Mouse (Mus musculus) MEL (cell line): ENCODE measurements around the gene Neu1.

Source experiments
- CHD1 ChIP-seq: IDR thresholded peaks from 2 replicates; pipeline ENCODE4 v1.6.1; 2012; ENCODE audit warnings: low read depth, mild to moderate bottlenecking, inconsistent platforms, low read length, improper control_type of control experiment
- CTCF ChIP-seq, 3 experiments: IDR thresholded peaks in 2 of 3; conservative IDR thresholded peaks in 1 of 3; 2 replicates each; pipeline ENCODE4 v1.5.1; 2011 to 2012; ENCODE audit warnings: low read length in 3 of 3, low read depth in 2 of 3, mild to moderate bottlenecking in 2 of 3, improper control_type of control experiment in 1 of 3, inconsistent platforms in 1 of 3, mixed read lengths in 1 of 3, moderate library complexity in 1 of 3; ENCODE audit not compliant: control insufficient read depth in 1 of 3, insufficient read depth in 1 of 3, poor library complexity in 1 of 3, severe bottlenecking in 1 of 3
- POLR2A ChIP-seq, 2 experiments: IDR thresholded peaks; 2 replicates each; pipeline ENCODE4 v1.6.1; 2011 to 2012; ENCODE audit warnings: low read length in 2 of 2, mild to moderate bottlenecking in 2 of 2, control low read depth in 1 of 2, improper control_type of control experiment in 1 of 2, low read depth in 1 of 2, moderate library complexity in 1 of 2; ENCODE audit not compliant: control insufficient read depth in 1 of 2, insufficient read depth in 1 of 2, poor library complexity in 1 of 2
- TAL1 ChIP-seq: IDR thresholded peaks from 2 replicates; pipeline ENCODE4 v1.6.1; 2012; ENCODE audit warnings: mild to moderate bottlenecking, inconsistent platforms, low read length, moderate library complexity, mixed read lengths
- ZMIZ1 ChIP-seq: IDR thresholded peaks from 2 replicates; pipeline ENCODE4 v1.6.1; 2012; ENCODE audit warnings: low read depth, mild to moderate bottlenecking, inconsistent platforms, low read length, improper control_type of control experiment, moderate library complexity

DNA sequence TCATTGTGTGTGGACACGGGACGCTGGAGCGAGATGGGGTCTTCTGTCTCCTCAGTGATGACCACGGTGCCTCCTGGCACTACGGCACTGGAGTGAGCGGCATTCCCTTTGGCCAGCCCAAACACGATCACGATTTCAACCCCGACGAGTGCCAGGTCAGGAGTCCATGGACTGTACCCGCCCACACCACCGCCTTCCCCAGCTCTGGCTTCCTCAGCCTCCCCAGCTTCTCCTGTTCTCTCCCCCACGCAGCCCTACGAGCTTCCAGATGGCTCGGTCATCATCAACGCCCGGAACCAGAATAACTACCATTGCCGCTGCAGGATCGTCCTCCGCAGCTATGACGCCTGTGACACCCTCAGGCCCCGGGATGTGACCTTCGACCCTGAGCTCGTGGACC is 3.0 kb downstream of the Neu1 start:
- no peak for TF ChIP-seq POLR2A (IDR thresholded peaks at IDR 0.05; ENCODE audit: control insufficient read depth in 1 of 2, insufficient read depth in 1 of 2, low read depth in 1 of 2, low read length in 2 of 2, poor library complexity in 1 of 2)
- no peak for TF ChIP-seq CHD1
- no peak for TF ChIP-seq CTCF (IDR thresholded peaks at IDR 0.05 in 2 of 3, conservative IDR thresholded peaks at IDR 0.05 in 1 of 3; ENCODE audit: control insufficient read depth in 1 of 3, insufficient read depth in 1 of 3, low read depth in 2 of 3, low read length in 3 of 3, poor library complexity in 1 of 3, severe bottlenecking in 1 of 3)
- TF ChIP-seq ZMIZ1: no peak
- no peak for TF ChIP-seq TAL1
